Mouse (Mus musculus) frontal cortex, postnatal 36 days (tissue): ENCODE measurements around the gene Mknk2.

Experiments
- DNase-seq, 2 experiments: peaks; one replicate each; pipeline ENCODE4 v3.0.0; 2022; ENCODE audit warnings: low spot score in 2 of 2

Gene Mknk2

GRCm38 (mm10) chr10:80677942-80678436, at the start of gene Mknk2:
Gene Mknk2, minus strand, starts transcription at chr10:80678112.
- DNase-seq, result peak; percentile 75 to 77

GRCm38 (mm10) chr10:80717281-80717680, 39.4 kb upstream of the Mknk2 start:
- no peak for DNase-seq

- DNase-seq, result no peak
Observed at GRCm38 (mm10) chr10:80710834-80711233, 32.9 kb upstream of the Mknk2 start.

GRCm38 (mm10) chr10:80705479-80705878, 27.6 kb upstream of the Mknk2 start:
- DNase-seq, result no peak

GRCm38 (mm10) chr10:80705033-80705432, 27.1 kb upstream of the Mknk2 start:
- no peak for DNase-seq

- DNase-seq, result no peak
Observed at GRCm38 (mm10) chr10:80704418-80704817, 26.5 kb upstream of the Mknk2 start.

- DNase-seq, result no peak
Observed at GRCm38 (mm10) chr10:80703643-80704042, 25.7 kb upstream of the Mknk2 start.

GRCm38 (mm10) chr10:80702536-80703390, 24.9 kb upstream of the Mknk2 start:
- peak; percentile 94 to 97 for DNase-seq

GRCm38 (mm10) chr10:80701721-80702535, 24.0 kb upstream of the Mknk2 start, which contains the start of the genes Mob3a and Izumo4:
Gene Mob3a, minus strand, starts transcription at chr10:80701977.
Gene Izumo4, plus strand, starts transcription at chr10:80702184.
- DNase-seq, result peak; percentile 99

GRCm38 (mm10) chr10:80700732-80701131, 22.8 kb upstream of the Mknk2 start:
- DNase-seq, result no peak

- no peak for DNase-seq
Observed at GRCm38 (mm10) chr10:80700038-80700504, 22.2 kb upstream of the Mknk2 start.

GRCm38 (mm10) chr10:80698605-80699004, 20.7 kb upstream of the Mknk2 start:
- DNase-seq, result no peak

- no peak for DNase-seq
Observed at GRCm38 (mm10) chr10:80697812-80698211, 19.9 kb upstream of the Mknk2 start.

GRCm38 (mm10) chr10:80697393-80697787, 19.5 kb upstream of the Mknk2 start:
- DNase-seq, result no peak

- no peak for DNase-seq
Observed at GRCm38 (mm10) chr10:80696502-80697392, 18.8 kb upstream of the Mknk2 start.

GRCm38 (mm10) chr10:80695801-80696501, 18.0 kb upstream of the Mknk2 start:
- no peak for DNase-seq

GRCm38 (mm10) chr10:80695186-80695585, 17.3 kb upstream of the Mknk2 start:
- DNase-seq, result no peak

GRCm38 (mm10) chr10:80694159-80694938, 16.4 kb upstream of the Mknk2 start:
- no peak for DNase-seq

GRCm38 (mm10) chr10:80693401-80694045, 15.6 kb upstream of the Mknk2 start:
- DNase-seq, result no peak
